Mouse (Mus musculus) T-helper 17 cell (primary cell): ENCODE data around the gene Them7.

ENCODE experiments used
- in situ Hi-C, 2 experiments: fragments of 300-600 bp; cut with MboI, MseI; formaldehyde crosslinking; loops; 1 replicate in 1 of 2; 2 replicates in 1 of 2; pipeline ENCODE4 v1.15.1; 2025; ENCODE audit warnings: high pct_unique_total_duplicates in 2 of 2

Them7 gene

GRCm38 (mm10) chr2:105408511-105408910, 184.4 kb downstream of the Them7 start:
- in situ Hi-C loops, result no loop called here

DNA sequence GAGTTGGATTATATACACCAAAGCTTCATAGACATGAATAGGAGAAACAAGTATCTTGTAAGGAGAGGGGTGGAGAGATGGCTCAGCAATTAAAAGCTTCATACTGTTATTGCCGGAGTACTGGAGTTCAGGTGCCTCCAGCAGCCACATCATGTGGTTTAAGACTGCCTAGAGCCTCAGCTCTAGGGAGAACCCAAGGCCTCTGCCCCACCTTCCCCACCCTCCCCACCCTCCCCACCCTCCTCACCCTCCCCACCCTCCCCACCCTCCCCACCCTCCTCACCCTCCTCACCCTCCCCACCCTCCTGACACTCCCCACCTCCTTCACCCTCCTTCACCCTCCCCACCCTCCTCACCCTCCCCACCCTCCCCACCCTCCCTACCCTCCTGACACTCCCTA, 185.1 kb downstream of the Them7 start:
- in situ Hi-C loops, result no loop called here

- in situ Hi-C loops, result no loop called here
Observed at GRCm38 (mm10) chr2:105414309-105414708, 190.2 kb downstream of the Them7 start.

DNA sequence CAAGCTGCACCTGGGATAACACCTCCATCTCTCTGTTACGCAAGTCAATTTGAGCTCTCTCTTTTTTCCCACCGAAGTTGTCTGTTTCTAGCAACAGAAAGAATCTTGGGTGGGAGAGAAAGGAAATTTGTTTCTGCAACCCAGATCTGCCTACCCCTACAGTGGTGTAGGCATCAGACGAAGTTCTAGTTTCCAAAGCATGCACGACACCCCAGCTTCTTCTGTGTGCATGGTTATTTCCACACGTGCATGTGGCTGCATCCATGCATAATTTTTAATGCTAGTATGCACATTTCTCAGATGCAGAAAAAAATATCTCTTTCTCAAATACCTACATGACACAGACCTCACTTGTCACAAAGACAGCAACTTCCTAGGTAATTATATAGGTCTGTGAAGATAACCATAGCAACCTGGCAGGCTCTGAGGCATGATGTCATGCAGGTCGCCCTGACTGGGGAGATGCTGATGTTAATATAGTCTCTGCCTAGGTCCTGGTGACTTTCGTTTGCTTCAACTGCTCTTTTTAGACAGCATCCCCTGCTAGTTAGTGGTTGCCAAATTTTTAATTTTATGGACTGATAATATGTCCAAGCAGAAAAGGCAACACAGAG, 192.0 kb downstream of the Them7 start:
- in situ Hi-C loops, result no loop called here

- in situ Hi-C loops, result no loop called here
Observed at GRCm38 (mm10) chr2:105416660-105417348, 192.7 kb downstream of the Them7 start.

- in situ Hi-C loops, result no loop called here
Observed at GRCm38 (mm10) chr2:105417663-105418062, 193.5 kb downstream of the Them7 start.

- in situ Hi-C loops, result no loop called here
Observed at GRCm38 (mm10) chr2:105418629-105419227, 194.6 kb downstream of the Them7 start.

DNA sequence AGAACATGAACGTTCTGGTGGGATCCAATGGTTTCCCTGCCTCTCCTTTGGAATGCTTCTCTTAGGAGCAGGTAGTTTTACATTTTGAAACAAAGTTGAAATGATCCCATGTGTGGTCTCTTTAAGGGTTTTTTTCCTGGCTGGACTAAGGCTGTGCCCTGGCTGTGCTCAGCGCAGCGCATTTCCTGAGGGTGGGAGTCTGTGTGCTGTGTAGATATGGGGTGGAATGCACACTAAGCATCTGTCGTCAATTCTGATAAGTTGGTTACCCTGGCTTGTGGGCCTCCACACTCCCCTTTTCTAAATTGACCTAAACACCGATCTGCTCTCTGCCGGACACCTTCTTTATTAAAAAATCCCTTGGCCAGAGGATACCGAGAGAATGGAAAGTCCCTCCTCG, 203.3 kb downstream of the Them7 start:
- in situ Hi-C loops, result loop anchor here in 1 of 2 experiments (5.0 kb wide), 1 partner anchor 90 kb away; no protein-coding TSS in a partner anchor

GRCm38 (mm10) chr2:105428029-105428428, 203.9 kb downstream of the Them7 start:
- in situ Hi-C loops, result loop anchor here in 1 of 2 experiments (5.0 kb wide), 1 partner anchor 91 kb away; no protein-coding TSS in a partner anchor

- in situ Hi-C loops, result loop anchor here in 1 of 2 experiments (5.0 kb wide), 1 partner anchor 91 kb away; no protein-coding TSS in a partner anchor
Observed at GRCm38 (mm10) chr2:105428467-105428866, 204.3 kb downstream of the Them7 start.
